Mouse (Mus musculus) midbrain, embryonic 11.5 days (tissue): ENCODE data around the gene Filip1. TPM values are rescaled to one million over a fixed set of nuclear protein-coding genes. Genes with fewer than 3 reads are reported as not detected.

ENCODE experiments used
- ATAC-seq: fragments of 200-750 bp; cut with Nextera tagmentation; 2 replicates; pipeline ENCODE4 v1.8.0; 2017; ENCODE audit warnings: moderate TSS enrichment, moderate library complexity; ENCODE audit not compliant: low FRiP score
- DNase-seq: peaks from one replicate; pipeline ENCODE4 v3.0.0; 2015; ENCODE audit warnings: low spot score; ENCODE audit errors: missing footprints
- H3K27ac ChIP-seq: fragments of 300-500 bp; sonication (generic); 2 replicates; pipeline ENCODE4 v1.5.1; 2014; ENCODE audit warnings: low read depth, low read length
- H3K27me3 ChIP-seq: fragments of 300-500 bp; sonication (generic); 2 replicates; pipeline ENCODE4 v1.6.1; 2014; ENCODE audit warnings: mild to moderate bottlenecking, low read length, moderate library complexity, mixed read lengths; ENCODE audit not compliant: control insufficient read depth, insufficient read depth
- H3K36me3 ChIP-seq: fragments of 300-500 bp; sonication (generic); 2 replicates; pipeline ENCODE4 v1.6.1; 2014; ENCODE audit warnings: mild to moderate bottlenecking, low read length, moderate library complexity, mixed read lengths; ENCODE audit not compliant: control insufficient read depth, insufficient read depth
- H3K4me1 ChIP-seq: fragments of 300-500 bp; sonication (generic); 2 replicates; pipeline ENCODE4 v1.6.1; 2014; ENCODE audit warnings: low read length; ENCODE audit not compliant: control insufficient read depth, insufficient read depth
- H3K4me2 ChIP-seq: fragments of 300-500 bp; sonication (generic); 2 replicates; pipeline ENCODE4 v1.6.1; 2014; ENCODE audit warnings: mild to moderate bottlenecking, moderate library complexity
- H3K4me3 ChIP-seq: fragments of 300-500 bp; sonication (generic); 2 replicates; pipeline ENCODE4 v1.5.1; 2014; ENCODE audit warnings: low read depth, low read length
- H3K9ac ChIP-seq: fragments of 300-500 bp; sonication (generic); 2 replicates; pipeline ENCODE4 v1.6.1; 2014; ENCODE audit warnings: low read length
- H3K9me3 ChIP-seq: fragments of 300-500 bp; sonication (generic); 2 replicates; pipeline ENCODE4 v1.6.1; 2016; ENCODE audit warnings: low read length; ENCODE audit not compliant: control insufficient read depth
- WGBS: fragments of 180-500 bp; shearing (Covaris S2); extraction: QIAGEN DNeasy Blood & Tissue Kit; methylation state at CpG from one replicate; pipeline ENCODE4 v1.1.7; 2014; 5-methylcytosine and 5-hydroxymethylcytosine counted together
- polyA plus RNA-seq: library from polyadenylated mRNA; unstranded; fragments of >200 nt; fragmentation: Nextera tagmentation; extraction: Ambion mirVana; gene quantifications from 2 replicates; pipeline ENCODE4 v1.2.1, GENCODE M21; 2014

The Filip1 gene
- polyA plus RNA-seq, 1 experiment from 2014 or later = 11.6 TPM

GRCm38 (mm10) chr9:79889132-79889531 is 123.5 kb downstream of the Filip1 start:
- Histone ChIP-seq H3K4me2 (no peak overlapping the region), H3K4me3 (no peak overlapping the region), H3K36me3 (no peaks in the 10 kb centered on the region), H3K27me3 (no peaks in the 10 kb centered on the region), H3K27ac (no peak overlapping the region), H3K9me3 (no peaks in the 10 kb centered on the region), H3K4me1 (peaks cover 6% of the 10 kb centered on the region), H3K9ac (no peak overlapping the region)
- WGBS = 85% methylated on average over 6 of the region's 6 CpGs
- ATAC-seq (no peak), DNase-seq (no peak)

GRCm38 (mm10) chr9:79885244-79886210 is 127.1 kb downstream of the Filip1 start:
- H3K4me1 ChIP-seq = peaks cover 4% of the 10 kb centered on the region
- ATAC-seq = peak; percentile 56; the same call in 1 of the 2 replicates
- WGBS = 76% methylated on average over 11 of the region's 11 CpGs
- no peak overlapping the region for H3K4me3 ChIP-seq
- H3K27me3 ChIP-seq = no peaks in the 10 kb centered on the region; the same call in 1 of the 2 replicates
- no peak overlapping the region for H3K27ac ChIP-seq
- no peak overlapping the region for H3K9ac ChIP-seq
- DNase-seq = peak; percentile 75
- H3K4me2 ChIP-seq = no peak overlapping the region
- H3K9me3 ChIP-seq = no peaks in the 10 kb centered on the region
- no peaks in the 10 kb centered on the region for H3K36me3 ChIP-seq

- H3K9me3 ChIP-seq = no peaks in the 10 kb centered on the region
- WGBS = 85% methylated on average over 2 of the region's 2 CpGs
- ATAC-seq (no peak), DNase-seq (no peak)
- no peaks in the 10 kb centered on the region for H3K36me3 ChIP-seq
- H3K4me1 ChIP-seq = no peaks in the 10 kb centered on the region
- H3K27ac ChIP-seq = no peak overlapping the region
- no peak overlapping the region for H3K4me3 ChIP-seq
- no peak overlapping the region for H3K9ac ChIP-seq
- no peaks in the 10 kb centered on the region; the same call in 1 of the 2 replicates for H3K27me3 ChIP-seq
- no peak overlapping the region for H3K4me2 ChIP-seq
Observed at GRCm38 (mm10) chr9:79883139-79883538, 129.5 kb downstream of the Filip1 start.

- DNase-seq (no peak), ATAC-seq (no peak)
- H3K4me2 ChIP-seq = no peak overlapping the region
- H3K27ac ChIP-seq = no peak overlapping the region
- no peaks in the 10 kb centered on the region for H3K36me3 ChIP-seq
- H3K4me3 ChIP-seq = no peak overlapping the region
- H3K4me1 ChIP-seq = peaks cover 3% of the 10 kb centered on the region
- no peak overlapping the region for H3K9ac ChIP-seq
- H3K9me3 ChIP-seq = no peaks in the 10 kb centered on the region
- WGBS = 88% methylated on average over 7 of the region's 7 CpGs
- H3K27me3 ChIP-seq = no peaks in the 10 kb centered on the region; the same call in 1 of the 2 replicates
Observed at GRCm38 (mm10) chr9:79880031-79880430, 132.6 kb downstream of the Filip1 start.

GRCm38 (mm10) chr9:79875522-79876131 is 137.0 kb downstream of the Filip1 start:
- H3K27ac ChIP-seq = no peak overlapping the region
- H3K4me2 ChIP-seq = no peak overlapping the region
- no peak overlapping the region for H3K9ac ChIP-seq
- no peak overlapping the region for H3K4me3 ChIP-seq
- no peaks in the 10 kb centered on the region for H3K36me3 ChIP-seq
- H3K9me3 ChIP-seq = no peaks in the 10 kb centered on the region
- H3K4me1 ChIP-seq = peaks cover 3% of the 10 kb centered on the region
- no peaks in the 10 kb centered on the region for H3K27me3 ChIP-seq
- ATAC-seq = no peak
- DNase-seq = no peak
- WGBS = 67% methylated on average over 20 of the region's 20 CpGs

- WGBS = 16% methylated on average over 2 of the region's 2 CpGs
- no peaks in the 10 kb centered on the region for H3K36me3 ChIP-seq
- H3K27me3 ChIP-seq = no peaks in the 10 kb centered on the region
- no peak overlapping the region for H3K4me3 ChIP-seq
- H3K4me2 ChIP-seq = no peak overlapping the region
- H3K4me1 ChIP-seq = peaks cover 3% of the 10 kb centered on the region
- H3K27ac ChIP-seq = no peak overlapping the region
- DNase-seq = peak; percentile 78
- H3K9me3 ChIP-seq = no peaks in the 10 kb centered on the region
- no peak for ATAC-seq
- no peak overlapping the region for H3K9ac ChIP-seq
Observed at GRCm38 (mm10) chr9:79872598-79872997, 140.1 kb downstream of the Filip1 start.

- H3K36me3 ChIP-seq = no peaks in the 10 kb centered on the region
- DNase-seq = no peak
- H3K4me3 ChIP-seq = no peak overlapping the region
- H3K4me1 ChIP-seq = no peaks in the 10 kb centered on the region
- no peak overlapping the region for H3K9ac ChIP-seq
- no peak overlapping the region for H3K27ac ChIP-seq
- 86% methylated on average over 5 of the region's 5 CpGs for WGBS
- H3K4me2 ChIP-seq = no peak overlapping the region
- ATAC-seq = peak; percentile 63; the same call in 1 of the 2 replicates
- H3K9me3 ChIP-seq = no peaks in the 10 kb centered on the region
- H3K27me3 ChIP-seq = no peaks in the 10 kb centered on the region
Observed at GRCm38 (mm10) chr9:79869512-79869911, 143.1 kb downstream of the Filip1 start.

GRCm38 (mm10) chr9:79865998-79866397 is 146.7 kb downstream of the Filip1 start:
- no peaks in the 10 kb centered on the region for H3K9me3 ChIP-seq
- no peak overlapping the region for H3K4me3 ChIP-seq
- no peak overlapping the region for H3K9ac ChIP-seq
- no peaks in the 10 kb centered on the region for H3K27me3 ChIP-seq
- no peak overlapping the region for H3K4me2 ChIP-seq
- 71% methylated on average over 7 of the region's 7 CpGs for WGBS
- DNase-seq = no peak
- no peak overlapping the region for H3K27ac ChIP-seq
- ATAC-seq = no peak
- no peaks in the 10 kb centered on the region for H3K4me1 ChIP-seq
- no peaks in the 10 kb centered on the region for H3K36me3 ChIP-seq

GRCm38 (mm10) chr9:79862544-79862943 is 150.1 kb downstream of the Filip1 start:
- H3K27me3 ChIP-seq = no peaks in the 10 kb centered on the region
- 90% methylated on average over 6 of the region's 6 CpGs for WGBS
- DNase-seq (no peak), ATAC-seq (no peak)
- no peak overlapping the region for H3K4me3 ChIP-seq
- H3K9ac ChIP-seq = no peak overlapping the region
- H3K4me1 ChIP-seq = no peaks in the 10 kb centered on the region
- no peaks in the 10 kb centered on the region for H3K9me3 ChIP-seq
- no peaks in the 10 kb centered on the region for H3K36me3 ChIP-seq
- H3K4me2 ChIP-seq = no peak overlapping the region
- no peak overlapping the region for H3K27ac ChIP-seq
